Mouse (Mus musculus): ENCODE measurements around the gene Mrpl47. TPM values are rescaled to one million over a fixed set of nuclear protein-coding genes. Genes with fewer than 3 reads are reported as not detected.
"Not testable (repeated sequence)": the region's sequence is repeated elsewhere in the genome, so short reads cannot be mapped to it uniquely, and the experiment has no call there.

The Mrpl47 gene
- polyA plus RNA-seq, 1 experiment from 2014 or later: 27.6 TPM

DNA sequence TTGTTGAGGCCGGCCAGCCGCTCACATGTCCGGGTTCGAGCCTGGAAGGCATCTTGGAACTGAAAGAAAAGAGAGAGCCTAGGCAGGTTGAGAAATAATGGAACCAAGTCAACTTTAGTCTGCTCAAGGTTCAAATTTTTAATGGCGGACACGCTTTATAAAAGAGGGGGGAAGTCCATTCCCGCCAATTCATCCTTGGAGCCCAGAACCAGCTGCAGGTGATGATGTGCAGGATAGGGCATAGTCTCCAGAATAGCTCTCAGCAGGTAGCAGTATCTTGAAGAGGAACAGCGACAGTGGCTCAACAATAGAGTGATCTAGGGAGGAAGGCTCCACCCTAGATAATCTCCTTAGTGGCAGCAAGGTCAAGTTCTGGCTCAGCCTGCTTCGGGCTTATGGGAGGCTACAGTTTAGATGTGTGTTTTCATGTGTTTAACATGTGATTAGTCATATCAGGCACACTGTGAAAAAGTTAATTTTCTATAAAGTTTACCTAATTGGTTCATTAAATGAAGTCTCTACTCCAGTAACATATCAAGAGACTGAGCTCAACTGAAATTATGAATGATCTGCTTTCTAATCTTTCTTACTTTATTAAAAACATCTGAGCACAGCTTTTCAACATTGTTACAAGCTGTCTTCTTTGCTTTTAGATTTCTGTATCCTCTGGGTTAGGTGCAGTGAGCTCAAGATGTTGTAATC is 31.6 kb downstream of the Mrpl47 start, which contains the start of gene Actl6a:
Gene Actl6a (plus strand): TSS at position 652 of the 702 bp plus-strand sequence.
- WGBS: 71% methylated on average over 9 of the region's 9 CpGs
- H3K4me2 ChIP-seq; H3K27me3 ChIP-seq (replicated peaks); H3K9ac ChIP-seq; ATAC-seq (ENCODE audit: extremely low read depth, insufficient number of reproducible peaks, low FRiP score, low TSS enrichment); H3K36me3 ChIP-seq; H3K4me3 ChIP-seq; H3K27ac ChIP-seq (replicated peaks); H3K9me3 ChIP-seq: not testable (repeated sequence)
- peaks cover 14% of the 10 kb centered on the region for H3K4me1 ChIP-seq

DNA sequence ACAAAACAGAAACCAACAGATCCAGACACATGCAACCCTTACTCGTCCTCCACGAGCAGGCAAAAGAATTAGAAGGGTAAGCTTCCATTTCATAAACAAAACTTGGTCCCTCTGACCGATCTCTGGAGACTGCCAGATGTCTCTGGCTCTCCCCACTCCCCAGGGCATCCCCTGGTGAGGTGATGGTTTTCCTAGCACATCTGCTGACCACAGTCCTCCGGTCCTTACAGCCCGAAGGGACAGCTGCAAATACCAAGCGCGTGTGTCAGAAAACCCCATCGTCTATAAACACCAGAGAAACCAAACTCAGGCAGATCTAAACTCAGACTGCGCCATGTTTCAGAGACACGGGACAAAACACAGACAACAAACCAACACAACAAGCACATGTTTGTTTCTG is 32.8 kb downstream of the Mrpl47 start:
- ATAC-seq (ENCODE audit: extremely low read depth, insufficient number of reproducible peaks, low FRiP score, low TSS enrichment); H3K4me3 ChIP-seq; H3K27me3 ChIP-seq (replicated peaks); H3K9me3 ChIP-seq; H3K9ac ChIP-seq; H3K27ac ChIP-seq (replicated peaks); H3K36me3 ChIP-seq; H3K4me2 ChIP-seq; H3K4me1 ChIP-seq: not testable (repeated sequence)
- WGBS: 86% methylated on average over 10 of the region's 10 CpGs

DNA sequence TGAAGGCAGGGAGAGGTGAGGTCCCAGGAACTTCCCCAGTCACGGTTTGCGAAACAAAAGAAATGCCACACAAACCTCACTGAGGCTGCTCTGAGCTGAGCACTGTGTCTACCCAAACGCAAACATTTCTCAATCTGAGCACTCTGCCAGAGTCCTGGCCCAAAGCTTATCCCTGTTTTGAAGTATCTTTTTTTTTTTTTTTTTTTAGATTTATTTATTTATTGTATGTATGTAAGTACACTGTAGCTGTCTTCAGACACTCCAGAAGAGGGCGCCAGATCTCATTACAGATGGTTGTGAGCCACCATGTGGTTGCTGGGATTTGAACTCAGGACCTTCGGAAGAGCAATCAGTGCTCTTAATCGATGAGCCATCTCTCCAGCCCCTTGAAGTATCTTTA is 33.4 kb downstream of the Mrpl47 start:
- not testable (repeated sequence) for H3K9me3 ChIP-seq; H3K4me1 ChIP-seq; H3K4me2 ChIP-seq; H3K36me3 ChIP-seq; ATAC-seq (ENCODE audit: extremely low read depth, insufficient number of reproducible peaks, low FRiP score, low TSS enrichment); H3K4me3 ChIP-seq; H3K27ac ChIP-seq (replicated peaks); H3K9ac ChIP-seq; H3K27me3 ChIP-seq (replicated peaks)
- WGBS: 81% methylated on average over 6 of the region's 6 CpGs

DNA sequence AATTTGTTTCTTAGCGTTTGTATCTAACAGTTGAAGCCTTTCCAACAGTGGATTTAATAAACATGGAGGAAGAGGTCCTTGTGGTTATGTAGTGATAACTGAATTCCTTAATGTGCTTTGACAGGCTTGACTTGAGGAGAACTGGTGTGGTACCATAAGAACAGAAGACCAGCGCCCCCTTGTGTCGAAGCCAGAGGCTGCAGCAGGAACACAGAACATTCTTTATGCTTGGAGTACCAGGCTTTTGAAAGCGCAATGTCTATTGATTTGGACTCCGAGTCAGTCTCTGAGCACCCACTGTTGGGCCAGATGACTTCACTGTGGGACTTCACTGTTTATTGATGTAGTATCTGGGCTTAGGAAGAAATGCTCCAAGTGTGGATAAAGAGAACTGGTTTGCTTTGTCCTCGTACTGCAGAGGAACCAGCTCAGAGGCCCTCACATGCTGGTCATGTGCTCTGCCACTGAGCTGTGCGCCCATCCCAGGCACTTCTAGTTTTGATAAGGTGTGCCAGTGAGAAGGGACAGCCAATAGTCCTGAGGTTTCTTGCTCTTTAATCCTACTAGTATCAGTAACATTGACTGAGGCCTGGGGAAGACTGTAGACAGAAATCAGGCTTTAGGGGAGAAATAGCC is 39.1 kb downstream of the Mrpl47 start:
- Histone ChIP-seq H3K9ac (no peak overlapping the region), H3K4me2 (no peak overlapping the region), H3K27me3 (replicated peaks) (no peaks in the 10 kb centered on the region), H3K4me3 (no peak overlapping the region), H3K4me1 (no peaks in the 10 kb centered on the region), H3K9me3 (peaks cover 3% of the 10 kb centered on the region; the same call in 1 of the 2 replicates), H3K36me3 (no peaks in the 10 kb centered on the region), H3K27ac (replicated peaks) (no peak overlapping the region)
- WGBS: 33% methylated on average over 7 of the region's 7 CpGs
- no peak for ATAC-seq (ENCODE audit: extremely low read depth, insufficient number of reproducible peaks, low FRiP score, low TSS enrichment)

DNA sequence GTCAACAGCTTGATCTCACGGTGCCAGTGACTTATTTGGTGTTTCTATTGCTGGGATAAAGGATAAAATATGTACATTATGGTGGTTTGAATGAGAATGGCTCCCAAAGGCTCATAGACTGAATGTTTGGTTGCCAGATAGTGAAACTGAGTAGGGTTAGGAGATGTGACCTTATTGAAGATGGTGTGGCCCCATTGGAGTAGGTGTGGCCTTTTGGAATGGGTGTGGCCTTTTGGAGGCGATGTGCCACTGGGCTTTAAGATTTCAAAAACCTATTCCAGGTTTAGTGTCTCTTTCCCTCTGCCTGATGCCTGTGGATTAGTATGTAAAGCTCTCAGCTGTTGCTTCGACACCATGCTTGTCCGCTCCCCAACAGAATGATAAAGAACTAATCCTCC is 41.8 kb downstream of the Mrpl47 start:
- no peak overlapping the region for H3K27ac ChIP-seq (replicated peaks)
- H3K9ac ChIP-seq: no peak overlapping the region
- H3K4me1 ChIP-seq: peaks cover 14% of the 10 kb centered on the region
- no peak overlapping the region for H3K4me3 ChIP-seq
- H3K9me3 ChIP-seq: no peaks in the 10 kb centered on the region
- H3K27me3 ChIP-seq (replicated peaks): no peaks in the 10 kb centered on the region
- no peak for ATAC-seq (ENCODE audit: extremely low read depth, insufficient number of reproducible peaks, low FRiP score, low TSS enrichment)
- WGBS: 75% methylated on average over 4 of the region's 4 CpGs
- no peaks in the 10 kb centered on the region for H3K36me3 ChIP-seq
- no peak overlapping the region for H3K4me2 ChIP-seq

DNA sequence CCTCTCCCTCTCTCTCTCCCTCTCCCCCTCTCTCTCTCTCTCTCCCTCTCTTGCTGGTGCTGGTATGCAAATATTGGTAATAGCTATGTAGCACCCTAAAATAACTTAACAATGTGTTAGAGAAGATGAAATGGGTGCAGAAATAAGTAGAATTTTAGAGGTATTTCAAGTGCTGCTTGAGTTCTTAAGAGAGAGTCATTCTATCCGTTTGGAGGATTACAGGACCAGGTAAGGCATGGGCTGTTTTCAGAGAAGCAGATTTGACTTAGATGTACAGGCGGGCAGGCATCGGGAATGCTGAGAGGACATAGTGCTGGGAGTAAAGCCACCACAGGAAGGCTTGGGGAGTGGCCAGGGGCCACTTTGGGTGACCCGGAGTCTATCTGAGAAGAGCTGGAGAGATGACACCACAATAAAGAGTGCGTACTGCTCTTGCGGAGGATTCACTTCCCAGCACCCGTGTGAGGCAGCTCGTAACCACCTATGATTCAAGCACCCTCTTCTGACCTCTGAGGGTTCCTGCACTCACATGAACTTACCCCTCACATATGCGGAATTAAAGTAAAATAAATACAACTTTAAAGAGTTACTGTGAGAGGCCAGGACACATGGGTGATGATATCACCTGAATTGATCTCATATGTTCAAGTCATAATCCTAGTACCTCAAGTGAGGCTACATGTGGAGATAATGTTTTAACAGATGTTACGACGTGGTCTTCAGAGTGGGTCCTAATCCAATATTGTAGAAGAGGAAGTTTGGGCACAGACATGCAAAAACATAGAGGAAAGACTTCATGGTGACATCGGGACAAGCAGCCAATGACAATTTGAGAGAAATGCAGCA is 42.4 kb downstream of the Mrpl47 start:
- H3K4me1 ChIP-seq: peaks cover 14% of the 10 kb centered on the region
- no peaks in the 10 kb centered on the region for H3K9me3 ChIP-seq
- H3K36me3 ChIP-seq: no peaks in the 10 kb centered on the region
- no peak overlapping the region for H3K4me2 ChIP-seq
- WGBS: 64% methylated on average over 12 of the region's 12 CpGs
- H3K4me3 ChIP-seq: no peak overlapping the region
- no peak for ATAC-seq (ENCODE audit: extremely low read depth, insufficient number of reproducible peaks, low FRiP score, low TSS enrichment)
- no peak overlapping the region for H3K27ac ChIP-seq (replicated peaks)
- H3K27me3 ChIP-seq (replicated peaks): no peaks in the 10 kb centered on the region
- no peak overlapping the region for H3K9ac ChIP-seq

DNA sequence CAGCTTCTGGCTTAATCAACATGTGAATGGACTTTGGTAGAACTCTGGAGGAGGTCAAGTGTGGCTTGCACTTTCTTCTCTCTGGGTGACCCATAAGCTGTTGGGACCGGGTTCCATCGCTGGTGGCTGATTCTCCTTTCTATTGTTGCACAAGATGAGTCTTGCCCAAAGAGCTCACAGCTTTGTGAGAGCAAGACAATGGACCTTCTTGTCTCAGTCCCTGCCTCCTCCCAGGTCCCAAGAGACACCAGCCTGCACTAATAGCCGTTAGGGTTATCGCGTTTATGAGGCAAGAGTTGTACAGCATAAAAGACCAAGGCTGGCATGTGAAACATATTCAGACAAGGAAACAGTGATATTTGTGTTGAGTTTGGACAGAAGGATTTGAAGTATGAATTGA is 43.2 kb downstream of the Mrpl47 start:
- 70% methylated on average over 5 of the region's 5 CpGs for WGBS
- Histone ChIP-seq H3K27me3 (replicated peaks) (no peaks in the 10 kb centered on the region), H3K27ac (replicated peaks) (no peak overlapping the region), H3K4me2 (no peak overlapping the region), H3K36me3 (no peaks in the 10 kb centered on the region), H3K9ac (no peak overlapping the region), H3K9me3 (no peaks in the 10 kb centered on the region), H3K4me1 (peaks cover 14% of the 10 kb centered on the region), H3K4me3 (no peak overlapping the region)
- ATAC-seq (ENCODE audit: extremely low read depth, insufficient number of reproducible peaks, low FRiP score, low TSS enrichment): no peak

DNA sequence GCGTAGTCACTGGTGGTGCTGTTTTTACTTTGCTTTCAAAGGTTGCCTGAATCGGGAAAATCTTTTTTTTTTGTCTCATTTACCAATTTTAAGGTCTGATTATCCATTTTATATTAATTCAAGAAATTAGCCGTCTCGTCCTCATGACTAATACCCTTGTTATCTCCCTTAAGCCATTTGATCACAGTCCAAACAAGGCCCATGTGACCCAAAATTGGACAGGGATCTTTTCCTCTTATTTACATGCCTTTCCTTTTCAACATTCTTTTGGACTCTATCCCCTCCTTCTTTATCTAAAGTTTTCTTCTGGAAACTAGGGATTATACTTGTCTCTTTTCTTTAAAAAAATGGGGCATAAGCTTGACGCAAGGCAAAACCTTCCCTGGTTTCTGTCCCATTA is 45.6 kb downstream of the Mrpl47 start:
- Histone ChIP-seq H3K4me1 (peaks cover 14% of the 10 kb centered on the region), H3K4me2 (no peak overlapping the region), H3K27me3 (replicated peaks) (no peaks in the 10 kb centered on the region), H3K27ac (replicated peaks) (no peak overlapping the region), H3K9me3 (no peaks in the 10 kb centered on the region), H3K36me3 (no peaks in the 10 kb centered on the region), H3K9ac (no peak overlapping the region), H3K4me3 (no peak overlapping the region)
- 55% methylated on average over 5 of the region's 5 CpGs for WGBS
- no peak for ATAC-seq (ENCODE audit: extremely low read depth, insufficient number of reproducible peaks, low FRiP score, low TSS enrichment)

DNA sequence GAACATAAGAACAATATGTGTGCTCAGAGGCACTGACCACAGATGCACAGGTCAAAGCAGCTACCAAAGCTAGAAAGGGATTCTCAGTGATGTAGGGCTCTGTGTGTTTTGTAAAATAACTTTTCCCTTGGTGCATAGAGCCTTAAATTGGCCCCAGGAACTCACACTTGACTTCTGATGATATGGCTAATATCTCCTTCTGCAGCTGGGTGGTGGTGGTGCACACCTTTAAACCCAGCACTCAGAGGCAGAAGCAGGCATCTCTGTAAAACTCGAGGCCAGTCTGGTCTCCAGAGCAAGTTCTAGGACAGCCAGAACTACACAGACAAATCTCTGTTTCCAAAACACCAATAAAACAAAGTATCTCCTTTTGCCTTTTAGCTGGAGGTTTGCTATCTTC is 46.5 kb downstream of the Mrpl47 start:
- WGBS: 36% methylated on average over 1 of the region's 1 CpGs
- no peak overlapping the region for H3K9ac ChIP-seq
- H3K36me3 ChIP-seq: no peaks in the 10 kb centered on the region
- no peak overlapping the region for H3K4me2 ChIP-seq
- ATAC-seq (ENCODE audit: extremely low read depth, insufficient number of reproducible peaks, low FRiP score, low TSS enrichment): no peak
- no peaks in the 10 kb centered on the region for H3K9me3 ChIP-seq
- no peak overlapping the region for H3K4me3 ChIP-seq
- H3K4me1 ChIP-seq: peaks cover 14% of the 10 kb centered on the region
- no peak overlapping the region for H3K27ac ChIP-seq (replicated peaks)
- no peaks in the 10 kb centered on the region for H3K27me3 ChIP-seq (replicated peaks)

DNA sequence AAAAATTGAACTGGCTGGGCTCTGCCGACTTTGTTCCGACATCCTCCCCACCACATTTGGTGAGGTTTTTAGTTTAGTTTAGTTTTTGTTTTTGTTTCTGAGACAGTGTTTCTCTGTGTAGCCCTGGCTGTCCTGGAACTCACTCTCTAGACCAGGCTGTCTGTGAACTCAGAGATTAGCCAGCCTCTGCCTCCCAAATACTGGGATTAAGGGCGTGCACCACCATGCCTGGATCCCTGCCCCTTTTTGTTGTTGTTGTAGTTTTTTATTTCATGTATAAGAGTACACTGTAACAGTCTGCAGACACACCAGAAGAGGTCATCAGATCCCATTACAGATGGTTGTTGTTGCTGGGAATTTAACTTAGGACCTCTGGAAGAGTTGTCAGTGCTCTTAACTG is 47.4 kb downstream of the Mrpl47 start:
- no peak for ATAC-seq (ENCODE audit: extremely low read depth, insufficient number of reproducible peaks, low FRiP score, low TSS enrichment)
- 73% methylated on average over 3 of the region's 3 CpGs for WGBS

DNA sequence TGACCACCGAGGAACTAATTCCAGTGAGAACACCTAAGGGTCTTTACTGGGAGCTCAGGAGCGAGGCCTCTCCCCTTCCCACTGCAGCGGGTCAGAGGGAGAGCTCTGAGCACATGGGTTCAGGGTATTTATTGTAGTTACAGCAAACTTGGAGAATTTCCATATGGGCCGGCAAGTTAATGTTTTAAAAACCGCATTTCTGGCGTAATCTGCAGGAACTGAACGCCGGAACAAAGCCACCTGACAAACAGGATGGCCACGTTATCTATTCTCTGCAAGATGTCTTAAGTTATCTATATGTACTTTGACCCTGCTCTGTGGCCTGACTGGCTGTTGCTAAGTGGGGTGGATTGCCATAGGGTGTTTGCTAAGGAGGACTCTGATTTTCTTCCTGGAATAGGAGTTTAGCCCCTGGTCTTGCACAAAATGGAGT is 47.8 kb downstream of the Mrpl47 start:
- H3K9ac ChIP-seq: no peak overlapping the region
- H3K4me2 ChIP-seq: no peak overlapping the region
- no peaks in the 10 kb centered on the region for H3K27me3 ChIP-seq (replicated peaks)
- H3K4me1 ChIP-seq: peaks cover 14% of the 10 kb centered on the region
- H3K4me3 ChIP-seq: no peak overlapping the region
- WGBS: 51% methylated on average over 9 of the region's 9 CpGs
- H3K9me3 ChIP-seq: no peaks in the 10 kb centered on the region
- no peak overlapping the region for H3K27ac ChIP-seq (replicated peaks)
- no peaks in the 10 kb centered on the region for H3K36me3 ChIP-seq
- no peak for ATAC-seq (ENCODE audit: extremely low read depth, insufficient number of reproducible peaks, low FRiP score, low TSS enrichment)

More for the DNA sequence above, 47.4 kb downstream of the Mrpl47 start:
- Histone ChIP-seq H3K27me3 (replicated peaks) (no peaks in the 10 kb centered on the region), H3K4me3 (no peak overlapping the region), H3K4me2 (no peak overlapping the region), H3K9me3 (no peaks in the 10 kb centered on the region), H3K27ac (replicated peaks) (no peak overlapping the region), H3K9ac (no peak overlapping the region), H3K36me3 (no peaks in the 10 kb centered on the region), H3K4me1 (peaks cover 14% of the 10 kb centered on the region)

Measured in heart, embryonic 13.5 days (tissue).